11 mouse cellular contexts compared by ENCODE assay signal in genomic region chr1:143918949-143919348, GRCm38 (mm10).
DNase-seq lines count a peak whose midpoint lies in the region; ATAC-seq and TF ChIP-seq lines count a peak whose summit lies in the region.
"Had no signal": no experiment of that assay in that cellular context is flagged by ENCODE, and none has a peak within 500 bp of the region (broad histone marks: within the 10 kb centered on the region; RNA-seq: fewer than 3 reads in every experiment).

No protein-coding gene starts in this region.

- peaks cover 3% of the 10 kb centered on the region for H3K27me3 ChIP-seq in midbrain, embryonic 11.5 days (ENCODE audit: control insufficient read depth, insufficient read depth, low read length)
- no peaks in the 10 kb centered on the region for H3K27me3 ChIP-seq in midbrain, embryonic 15.5 days (replicated peaks)
- H3K27me3 ChIP-seq in heart, embryonic 10.5 days (ENCODE audit: insufficient read depth, poor library complexity, severe bottlenecking): no peaks in the 10 kb centered on the region
- H3K27me3 ChIP-seq: limb, embryonic 13.5 days had no signal

- intact Hi-C loops in gastrocnemius, adult 2 months (cut with DNase I): loop anchor here (5.0 kb wide), 1 partner anchor 83 kb away; the partner anchor contains the start of gene Rgs2
- intact Hi-C loops in gastrocnemius, postnatal 36 days (cut with DNase I): no loop called here
- intact Hi-C loops in left cerebral cortex, postnatal 4 days (cut with DNase I): no loop called here

- peak overlapping the region; percentile 53; the same call in 1 of the 2 replicates for H3K27ac ChIP-seq in gastrocnemius, adult 2 months
- H3K27ac ChIP-seq in midbrain, embryonic 11.5 days (ENCODE audit: low read depth, low read length): no peak overlapping the region
- H3K27ac ChIP-seq in midbrain, embryonic 15.5 days: no peak overlapping the region
- H3K27ac ChIP-seq in heart, embryonic 10.5 days: no peak overlapping the region
- H3K27ac ChIP-seq: limb, embryonic 13.5 days had no signal

- 81% methylated on average over 5 of the region's 5 CpGs for WGBS in midbrain, embryonic 11.5 days
- WGBS in midbrain, embryonic 15.5 days: 82% methylated on average over 5 of the region's 5 CpGs
- 73% methylated on average over 5 of the region's 5 CpGs for WGBS in heart, embryonic 10.5 days

- H3K36me3 ChIP-seq in midbrain, embryonic 11.5 days (ENCODE audit: control insufficient read depth, insufficient read depth, low read length): no peaks in the 10 kb centered on the region
- no peaks in the 10 kb centered on the region for H3K36me3 ChIP-seq in midbrain, embryonic 15.5 days (replicated peaks)
- H3K36me3 ChIP-seq in heart, embryonic 10.5 days: no peaks in the 10 kb centered on the region
- H3K36me3 ChIP-seq: limb, embryonic 13.5 days had no signal

- no peak overlapping the region for H3K9ac ChIP-seq in midbrain, embryonic 11.5 days (ENCODE audit: low read length)
- no peak overlapping the region for H3K9ac ChIP-seq in midbrain, embryonic 15.5 days
- H3K9ac ChIP-seq: limb, embryonic 13.5 days had no signal

- no peak for ATAC-seq in midbrain, embryonic 11.5 days (ENCODE audit: low FRiP score)
- ATAC-seq in midbrain, embryonic 15.5 days (replicated peaks): no peak

- H3K4me1 ChIP-seq in midbrain, embryonic 11.5 days (ENCODE audit: control insufficient read depth, insufficient read depth, low read length): peaks cover 5% of the 10 kb centered on the region
- peaks cover 12% of the 10 kb centered on the region; the same call in 1 of the 2 replicates for H3K4me1 ChIP-seq in midbrain, embryonic 15.5 days
- no peaks in the 10 kb centered on the region for H3K4me1 ChIP-seq in heart, embryonic 10.5 days

- peak; percentile 60 for DNase-seq in gastrocnemius, adult 2 months
- DNase-seq in gastrocnemius, postnatal 36 days: no peak
- peak; percentile 76 for DNase-seq in midbrain, embryonic 11.5 days (ENCODE audit: low spot score, missing footprints)
- DNase-seq in naive thymus-derived CD4-positive, alpha-beta T cell, adult 2 months (ENCODE audit: low read depth): peak; percentile 77
- DNase-seq in left cerebral cortex, postnatal 4 days: no peak
- DNase-seq in cerebellum, postnatal 4 days (ENCODE audit: low spot score in 2 of 2): no peak
- DNase-seq in heart, embryonic 10.5 days (ENCODE audit: low spot score): no peak
- DNase-seq: embryo, embryonic 11 days; right cerebral cortex, postnatal 25 days had no signal

- no peak for TF ChIP-seq CTCF in gastrocnemius, adult 2 months (IDR thresholded peaks at IDR 0.05)

- H3K4me3 ChIP-seq in gastrocnemius, adult 2 months: 0 out of 2 replicates have a peak overlapping the region, but pooled peaks have one; percentile 3
- no peak overlapping the region for H3K4me3 ChIP-seq in midbrain, embryonic 11.5 days (ENCODE audit: low read depth, low read length)
- no peak overlapping the region for H3K4me3 ChIP-seq in midbrain, embryonic 15.5 days
- no peak overlapping the region for H3K4me3 ChIP-seq in heart, embryonic 10.5 days
- H3K4me3 ChIP-seq: limb, embryonic 13.5 days had no signal

- H3K9me3 ChIP-seq in midbrain, embryonic 11.5 days (ENCODE audit: control insufficient read depth, low read length): no peaks in the 10 kb centered on the region
- H3K9me3 ChIP-seq in midbrain, embryonic 15.5 days: no peaks in the 10 kb centered on the region
- H3K9me3 ChIP-seq in heart, embryonic 10.5 days: no peaks in the 10 kb centered on the region
- H3K9me3 ChIP-seq: limb, embryonic 13.5 days had no signal

- H3K4me2 ChIP-seq in midbrain, embryonic 11.5 days: no peak overlapping the region
- no peak overlapping the region for H3K4me2 ChIP-seq in midbrain, embryonic 15.5 days
- H3K4me2 ChIP-seq: limb, embryonic 13.5 days had no signal

Comparison
In these comparisons a context has a peak if more than half of its experiments do, and no peak if none do; other contexts are left out.
1. DNase-seq: peak in gastrocnemius, adult 2 months (single experiment), midbrain, embryonic 11.5 days (single experiment) and naive thymus-derived CD4-positive, alpha-beta T cell, adult 2 months (single experiment); none in gastrocnemius, postnatal 36 days (0 of 2), left cerebral cortex, postnatal 4 days (single experiment), cerebellum, postnatal 4 days (0 of 2) and heart, embryonic 10.5 days (single experiment).